Mouse (Mus musculus) heart, embryonic 16.5 days (tissue): ENCODE measurements around the gene Zfp385b. TPM values are rescaled to one million over a fixed set of nuclear protein-coding genes. Genes with fewer than 3 reads are reported as not detected.

Experiments
- ATAC-seq: fragments of 200-750 bp; cut with Nextera tagmentation; replicated peaks from 2 replicates; pipeline ENCODE4 v1.8.0; 2017; ENCODE audit warnings: moderate number of reproducible peaks; ENCODE audit not compliant: insufficient read depth, low FRiP score; ENCODE audit errors: extremely low read depth
- H3K27ac ChIP-seq: fragments of 300-500 bp; sonication (generic); 2 replicates; pipeline ENCODE4 v1.5.1; 2014; ENCODE audit warnings: mild to moderate bottlenecking, low read length, control low read depth, moderate library complexity
- H3K27me3 ChIP-seq: fragments of 300-500 bp; sonication (generic); 2 replicates; pipeline ENCODE4 v1.6.1; 2014; ENCODE audit warnings: low read length, mixed read lengths; ENCODE audit not compliant: control insufficient read depth, insufficient read depth
- H3K36me3 ChIP-seq: fragments of 300-500 bp; sonication (generic); 2 replicates; pipeline ENCODE4 v1.6.1; 2014; ENCODE audit not compliant: control insufficient read depth, insufficient read depth
- H3K4me1 ChIP-seq: fragments of 300-500 bp; sonication (generic); 2 replicates; pipeline ENCODE4 v1.6.1; 2014; ENCODE audit warnings: low read length, mixed read lengths; ENCODE audit not compliant: control insufficient read depth, insufficient read depth
- H3K4me2 ChIP-seq: fragments of 300-500 bp; sonication (generic); 2 replicates; pipeline ENCODE4 v1.6.1; 2014; ENCODE audit warnings: low read depth, mild to moderate bottlenecking, control low read depth, low read length
- H3K4me3 ChIP-seq: fragments of 300-500 bp; sonication (generic); 2 replicates; pipeline ENCODE4 v1.5.1; 2014; ENCODE audit warnings: mild to moderate bottlenecking, control low read depth, low read length
- H3K9ac ChIP-seq: fragments of 300-500 bp; sonication (generic); 2 replicates; pipeline ENCODE4 v1.6.1; 2014; ENCODE audit warnings: low read length, control low read depth
- H3K9me3 ChIP-seq: fragments of 300-500 bp; sonication (generic); replicated peaks from 2 replicates; pipeline ENCODE4 v1.6.1; 2016; ENCODE audit warnings: low read length; ENCODE audit not compliant: control insufficient read depth
- WGBS: fragments of 180-500 bp; shearing (Covaris S2); extraction: QIAGEN DNeasy Blood & Tissue Kit; methylation state at CpG from one replicate; pipeline ENCODE4 v1.1.7; 2014; 5-methylcytosine and 5-hydroxymethylcytosine counted together
- polyA plus RNA-seq: library from polyadenylated mRNA; unstranded; fragments of >200 nt; fragmentation: Nextera tagmentation; extraction: Ambion mirVana; gene quantifications from 2 replicates; pipeline ENCODE4 v1.2.1, GENCODE M21; 2015

The Zfp385b gene
- polyA plus RNA-seq, 1 experiment from 2014 or later = 3.8 TPM

DNA sequence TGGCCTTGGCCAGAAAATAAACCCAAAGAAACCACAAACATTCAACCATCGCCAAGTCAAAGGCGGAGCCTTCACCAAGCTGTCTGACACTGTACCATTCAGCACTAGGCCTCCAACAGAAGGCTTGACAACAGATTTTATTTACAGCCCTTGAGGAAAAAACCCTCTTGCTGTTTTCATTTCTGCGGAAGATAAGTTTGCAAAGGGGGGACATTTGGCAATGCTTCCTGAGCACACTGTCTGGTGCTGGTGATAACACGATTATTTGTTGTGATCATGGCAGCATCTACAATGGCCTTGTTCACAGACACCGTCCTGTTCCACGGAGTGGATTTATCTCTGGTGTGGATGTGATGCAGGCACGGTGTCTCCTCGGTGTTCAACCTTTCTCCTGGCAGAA is 317.0 kb downstream of the Zfp385b start:
- H3K9me3 ChIP-seq = no peaks in the 10 kb centered on the region
- 58% methylated on average over 8 of the region's 8 CpGs for WGBS
- H3K27ac ChIP-seq = no peak overlapping the region
- H3K36me3 ChIP-seq = no peaks in the 10 kb centered on the region
- H3K9ac ChIP-seq = no peak overlapping the region
- H3K4me2 ChIP-seq = no peak overlapping the region
- peaks cover 6% of the 10 kb centered on the region for H3K4me1 ChIP-seq
- no peak for ATAC-seq
- H3K4me3 ChIP-seq = no peak overlapping the region
- no peaks in the 10 kb centered on the region for H3K27me3 ChIP-seq

DNA sequence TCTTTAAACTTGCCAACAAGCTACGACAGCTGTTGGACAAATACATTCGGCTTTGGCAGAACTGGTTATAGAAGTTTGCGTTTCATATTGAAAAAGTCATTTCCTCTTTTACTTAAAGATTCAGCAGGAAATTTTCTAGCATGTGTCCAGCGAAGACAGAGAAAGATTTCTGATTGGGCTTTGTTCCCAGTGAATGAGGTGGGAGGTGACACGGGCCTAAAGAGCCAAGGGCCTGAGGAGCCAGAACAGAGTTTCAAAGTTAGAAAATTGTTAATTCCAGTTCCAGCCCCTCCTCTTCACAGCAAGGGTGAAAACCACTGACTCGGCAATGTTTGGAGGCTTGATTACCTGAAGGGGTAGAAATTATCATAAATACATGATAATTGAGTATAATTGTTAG is 319.0 kb downstream of the Zfp385b start:
- no peaks in the 10 kb centered on the region for H3K27me3 ChIP-seq
- no peak overlapping the region for H3K4me3 ChIP-seq
- H3K9me3 ChIP-seq = peaks cover 4% of the 10 kb centered on the region; the same call in 1 of the 2 replicates
- no peak for ATAC-seq
- H3K27ac ChIP-seq = no peak overlapping the region
- no peak overlapping the region for H3K4me2 ChIP-seq
- no peaks in the 10 kb centered on the region for H3K4me1 ChIP-seq
- peaks cover 2% of the 10 kb centered on the region; the same call in 1 of the 2 replicates for H3K36me3 ChIP-seq
- H3K9ac ChIP-seq = no peak overlapping the region
- WGBS = 63% methylated on average over 6 of the region's 6 CpGs

- WGBS = 46% methylated on average over 4 of the region's 4 CpGs
- Histone ChIP-seq H3K4me2 (no peak overlapping the region), H3K4me1 (no peaks in the 10 kb centered on the region), H3K36me3 (peaks cover 2% of the 10 kb centered on the region; the same call in 1 of the 2 replicates), H3K9me3 (peaks cover 4% of the 10 kb centered on the region; the same call in 1 of the 2 replicates), H3K27me3 (no peaks in the 10 kb centered on the region), H3K27ac (no peak overlapping the region), H3K4me3 (no peak overlapping the region), H3K9ac (no peak overlapping the region)
- no peak for ATAC-seq
These were observed 321.1 kb downstream of the Zfp385b start for GRCm38 (mm10) chr2:77498379-77498778.

DNA sequence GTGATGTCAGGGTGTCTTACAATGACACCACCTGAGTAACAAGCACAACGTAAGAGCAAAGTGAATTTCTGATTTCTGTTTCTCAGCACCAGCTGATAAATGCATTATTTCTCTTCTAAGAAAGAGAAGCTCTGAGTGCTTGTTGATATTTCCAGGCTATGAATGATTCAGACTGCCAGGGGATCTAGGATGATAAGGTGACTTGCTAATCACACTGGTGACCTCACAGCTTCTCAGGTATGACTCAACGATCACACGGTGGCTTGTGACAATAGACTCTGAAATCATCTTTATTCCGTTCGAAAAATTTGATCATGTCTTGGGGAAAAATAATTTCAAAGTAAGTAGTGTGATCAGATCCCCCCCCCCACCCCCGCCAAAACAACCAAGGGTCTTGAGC is 321.5 kb downstream of the Zfp385b start:
- Histone ChIP-seq H3K36me3 (peaks cover 2% of the 10 kb centered on the region; the same call in 1 of the 2 replicates), H3K9me3 (peaks cover 4% of the 10 kb centered on the region; the same call in 1 of the 2 replicates), H3K27ac (no peak overlapping the region), H3K4me3 (no peak overlapping the region), H3K4me2 (no peak overlapping the region), H3K4me1 (no peaks in the 10 kb centered on the region), H3K27me3 (no peaks in the 10 kb centered on the region), H3K9ac (no peak overlapping the region)
- no peak for ATAC-seq
- 78% methylated on average over 6 of the region's 6 CpGs for WGBS

GRCm38 (mm10) chr2:77496071-77496470 is 323.4 kb downstream of the Zfp385b start:
- Histone ChIP-seq H3K27ac (no peak overlapping the region), H3K27me3 (no peaks in the 10 kb centered on the region), H3K9ac (no peak overlapping the region), H3K9me3 (peaks cover 4% of the 10 kb centered on the region; the same call in 1 of the 2 replicates), H3K4me3 (no peak overlapping the region), H3K36me3 (peaks cover 2% of the 10 kb centered on the region; the same call in 1 of the 2 replicates), H3K4me1 (no peaks in the 10 kb centered on the region), H3K4me2 (no peak overlapping the region)
- 71% methylated on average over 7 of the region's 7 CpGs for WGBS
- no peak for ATAC-seq

- peaks cover 4% of the 10 kb centered on the region; the same call in 1 of the 2 replicates for H3K9me3 ChIP-seq
- no peaks in the 10 kb centered on the region for H3K27me3 ChIP-seq
- no peak overlapping the region for H3K4me2 ChIP-seq
- WGBS = 87% methylated on average over 4 of the region's 4 CpGs
- H3K4me1 ChIP-seq = no peaks in the 10 kb centered on the region
- no peak overlapping the region for H3K4me3 ChIP-seq
- no peak for ATAC-seq
- no peak overlapping the region for H3K27ac ChIP-seq
- no peak overlapping the region for H3K9ac ChIP-seq
- peaks cover 2% of the 10 kb centered on the region; the same call in 1 of the 2 replicates for H3K36me3 ChIP-seq
These were observed 324.1 kb downstream of the Zfp385b start for GRCm38 (mm10) chr2:77495344-77495743.

GRCm38 (mm10) chr2:77493695-77494094 is 325.7 kb downstream of the Zfp385b start:
- 86% methylated on average over 8 of the region's 8 CpGs for WGBS
- H3K27ac ChIP-seq = no peak overlapping the region
- H3K4me2 ChIP-seq = no peak overlapping the region
- H3K4me3 ChIP-seq = no peak overlapping the region
- H3K4me1 ChIP-seq = no peaks in the 10 kb centered on the region
- H3K9me3 ChIP-seq = peaks cover 4% of the 10 kb centered on the region; the same call in 1 of the 2 replicates
- H3K9ac ChIP-seq = no peak overlapping the region
- peaks cover 2% of the 10 kb centered on the region; the same call in 1 of the 2 replicates for H3K36me3 ChIP-seq
- no peaks in the 10 kb centered on the region for H3K27me3 ChIP-seq
- no peak for ATAC-seq

DNA sequence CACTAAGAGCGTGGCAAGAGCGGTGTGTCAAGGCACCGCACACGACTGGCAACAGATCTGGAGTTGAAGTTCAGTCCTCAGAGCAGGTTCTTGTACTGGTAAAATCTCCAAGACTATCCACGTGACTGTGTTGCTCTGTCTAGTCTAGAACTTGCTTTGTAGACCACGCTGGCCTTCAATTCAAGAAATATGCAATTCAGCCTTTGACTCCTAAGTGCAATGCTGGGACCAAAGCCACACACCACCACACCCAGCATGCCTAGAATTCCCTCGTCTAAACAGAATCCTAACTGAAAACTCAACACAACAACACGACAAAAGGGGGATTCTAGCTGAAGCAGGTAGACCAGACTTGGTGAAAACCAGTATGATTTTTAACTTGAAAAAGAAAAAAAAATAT is 332.3 kb downstream of the Zfp385b start:
- Histone ChIP-seq H3K27me3 (no peaks in the 10 kb centered on the region), H3K4me3 (no peak overlapping the region), H3K9me3 (no peaks in the 10 kb centered on the region), H3K4me1 (no peaks in the 10 kb centered on the region), H3K27ac (no peak overlapping the region), H3K9ac (no peak overlapping the region), H3K4me2 (no peak overlapping the region), H3K36me3 (no peaks in the 10 kb centered on the region)
- no peak for ATAC-seq
- 78% methylated on average over 8 of the region's 8 CpGs for WGBS

- Histone ChIP-seq H3K27me3 (no peaks in the 10 kb centered on the region), H3K4me3 (no peak overlapping the region), H3K27ac (no peak overlapping the region), H3K4me2 (no peak overlapping the region), H3K36me3 (no peaks in the 10 kb centered on the region), H3K9ac (no peak overlapping the region), H3K9me3 (no peaks in the 10 kb centered on the region), H3K4me1 (no peaks in the 10 kb centered on the region)
- ATAC-seq = no peak
- 80% methylated on average over 10 of the region's 10 CpGs for WGBS
These were observed 338.2 kb downstream of the Zfp385b start for GRCm38 (mm10) chr2:77481274-77481673.
